Mouse (Mus musculus): Measurements from ENCODE around the gene Pfkfb4. TPM values are rescaled to one million over a fixed set of nuclear protein-coding genes. Genes with fewer than 3 reads are reported as not detected.

Gene Pfkfb4
- polyA plus RNA-seq (2017; shearing (Covaris generic)) = 10.9 TPM

GRCm38 (mm10) chr9:108991428-108992084 is at the start of gene Pfkfb4:
Pfkfb4 (plus strand) TSS chr9:108991778.

DNA sequence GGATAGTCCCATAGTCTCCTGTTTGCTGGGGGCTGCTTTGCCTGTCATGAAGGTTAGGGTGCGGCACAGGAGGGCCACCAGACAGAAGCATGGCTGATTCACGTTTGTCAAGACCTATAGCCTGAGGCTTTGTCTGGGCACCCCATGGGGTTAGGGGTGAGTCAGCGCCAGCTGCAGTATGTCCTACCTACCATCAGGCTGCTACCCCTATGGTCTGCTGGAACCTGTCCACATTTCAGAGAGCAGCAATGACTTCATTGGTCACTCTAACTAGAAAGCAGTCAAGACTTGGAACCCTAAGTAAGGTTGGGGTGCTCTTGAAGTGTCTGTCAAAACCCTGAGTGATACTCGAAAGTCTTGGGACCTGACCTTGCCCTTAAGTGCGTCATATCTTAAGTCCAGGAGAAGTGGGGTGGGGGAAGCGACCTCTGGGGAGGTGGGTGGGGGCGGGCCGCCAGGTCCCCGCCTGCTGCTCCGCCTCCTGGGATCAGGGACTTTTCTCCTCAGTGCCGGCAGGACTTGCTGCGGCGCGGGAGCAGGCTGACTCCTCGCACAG is 38.4 kb upstream of the Pfkfb4 start, which contains the start of gene Col7a1:
Gene Col7a1, plus strand, starts transcription at position 506 of the 556 bp plus-strand sequence.

DNA sequence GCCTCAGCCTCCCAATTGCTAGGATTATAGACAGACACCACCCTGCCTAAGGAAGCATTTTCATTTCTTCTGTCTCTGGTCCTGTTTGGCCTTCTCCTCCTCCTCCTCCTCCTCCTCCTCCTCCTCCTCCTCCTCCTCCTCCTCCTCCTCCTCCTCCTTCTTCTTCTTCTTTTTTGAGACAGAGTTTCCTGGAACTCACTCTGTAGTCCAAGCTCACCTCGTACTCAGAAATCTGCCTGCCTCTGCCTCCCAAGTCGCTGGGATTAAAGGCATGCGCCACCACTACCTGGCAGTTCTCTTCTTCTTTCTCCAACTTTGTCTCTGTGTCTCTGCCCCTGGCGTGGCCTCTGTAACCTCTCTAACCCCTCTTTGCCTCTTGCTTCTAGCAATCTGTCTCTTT is 5.9 kb upstream of the Pfkfb4 start, which contains the start of gene Ucn2:
Gene Ucn2, plus strand, starts transcription at position 301 of the 400 bp plus-strand sequence.

DNA sequence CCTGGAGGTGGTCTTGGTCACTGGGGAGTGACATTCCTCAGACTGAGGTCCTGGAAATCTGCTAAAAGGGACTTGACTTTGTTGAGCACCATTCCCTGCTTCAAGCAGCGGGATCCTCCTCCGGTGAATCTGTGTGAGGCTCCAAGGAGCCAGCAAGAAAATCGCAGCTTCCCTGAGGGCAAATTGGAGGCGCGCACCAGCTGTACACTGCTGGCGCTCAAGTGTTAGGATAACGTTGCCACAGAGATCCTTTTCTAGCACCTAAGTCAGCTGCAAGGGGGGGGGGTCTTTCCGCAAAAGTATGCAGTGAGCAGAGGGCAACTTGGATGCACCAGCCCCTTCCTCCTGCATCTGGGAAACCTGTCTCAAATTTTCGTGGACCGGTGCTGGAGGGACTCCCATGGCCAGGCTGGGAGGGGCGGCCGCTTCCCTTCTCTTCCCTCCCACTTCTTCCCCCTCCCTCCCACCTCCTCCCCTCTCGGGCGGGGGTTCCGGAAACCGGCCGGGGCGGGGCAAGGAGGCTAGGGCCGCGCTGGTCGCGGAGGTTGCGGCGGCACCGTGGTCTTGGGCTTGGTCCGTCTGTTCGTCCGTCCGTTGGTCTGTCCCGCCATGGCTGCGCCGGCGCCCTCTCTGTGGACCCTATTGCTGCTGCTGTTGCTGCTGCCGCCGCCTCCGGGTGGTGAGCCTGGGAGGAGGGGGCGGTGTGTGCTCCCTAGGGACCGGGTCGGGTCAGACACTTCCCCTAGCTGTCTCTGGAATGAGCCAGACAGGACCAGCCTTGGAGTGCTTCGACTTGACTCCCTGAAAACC is 46.7 kb downstream of the Pfkfb4 start, which contains the start of gene Shisa5:
Gene Shisa5, plus strand, starts transcription at position 480 of the 810 bp plus-strand sequence.

GRCm38 (mm10) chr9:109059136-109059903 is 67.7 kb downstream of the Pfkfb4 start, which contains the start of gene Trex1:
Trex1 (minus strand) TSS chr9:109059734.

DNA sequence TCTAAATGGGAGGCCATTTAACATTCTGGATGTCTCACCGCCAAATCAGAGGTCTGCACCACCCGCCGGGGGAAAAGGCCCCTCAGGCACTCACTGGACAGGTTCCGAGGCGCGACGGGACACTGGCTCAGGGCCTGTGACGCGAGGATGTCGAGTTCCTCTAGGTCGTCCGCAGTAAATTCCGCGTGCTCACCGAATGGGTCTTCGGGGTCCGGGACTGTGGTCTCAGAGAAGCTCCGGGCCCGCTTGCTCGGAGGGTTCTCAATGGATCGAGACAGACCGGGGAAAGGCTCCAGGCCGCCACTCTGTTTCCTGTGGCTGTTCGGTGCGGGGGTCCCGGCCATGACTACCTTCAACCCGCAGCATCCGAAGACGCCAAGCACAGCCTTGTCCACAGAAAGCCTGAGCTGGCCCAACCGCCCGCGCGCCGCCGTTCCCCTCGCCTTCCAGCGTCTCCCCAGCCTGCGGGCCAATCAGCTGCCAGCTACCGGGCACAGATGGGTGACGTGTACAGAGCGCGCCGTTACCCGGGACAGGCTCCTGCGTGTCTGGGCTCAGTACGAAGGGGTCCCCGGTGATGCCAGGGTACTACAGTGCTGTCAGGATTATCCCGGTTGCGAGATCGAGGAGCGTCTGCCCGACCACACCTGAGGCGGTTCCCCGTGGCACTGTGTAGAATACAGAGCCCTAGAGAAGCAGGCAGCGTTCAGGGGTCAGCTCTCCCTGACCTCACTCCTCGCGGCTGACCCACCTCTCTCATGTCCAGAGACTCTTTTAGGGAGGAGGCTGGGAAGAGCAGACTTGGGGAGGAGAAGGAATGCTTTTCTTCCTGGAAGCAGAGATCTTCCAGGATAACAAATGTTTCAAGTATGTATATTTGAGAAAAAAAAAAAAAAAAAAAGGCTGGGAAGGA is 82.3 kb downstream of the Pfkfb4 start, which contains the start of gene Atrip:
Gene Atrip, minus strand, starts transcription at position 464 of the 913 bp plus-strand sequence.

Other genes with a start within 250 kb of the Pfkfb4 start
- gene Ip6k2, start 208.0 kb upstream of the Pfkfb4 start, polyA plus RNA-seq (2017; shearing (Covaris generic)) = 15.2 TPM
- 7.7 TPM for gene Nckipsd, start 183.4 kb upstream of the Pfkfb4 start, polyA plus RNA-seq (2017; shearing (Covaris generic))
- gene Celsr3, start 165.5 kb upstream of the Pfkfb4 start, polyA plus RNA-seq (2017; shearing (Covaris generic)) = not detected
- gene Slc26a6, start 138.5 kb upstream of the Pfkfb4 start, polyA plus RNA-seq (2017; shearing (Covaris generic)) = 17.7 TPM
- gene Tmem89, start 77.2 kb upstream of the Pfkfb4 start, polyA plus RNA-seq (2017; shearing (Covaris generic)) = not detected
- gene Uqcrc1, start 55.1 kb upstream of the Pfkfb4 start, polyA plus RNA-seq (2017; shearing (Covaris generic)) = 386 TPM
- gene Col7a1, start 38.2 kb upstream of the Pfkfb4 start, polyA plus RNA-seq (2017; shearing (Covaris generic)) = 0.34 TPM
- gene Ucn2, start 5.8 kb upstream of the Pfkfb4 start, polyA plus RNA-seq (2017; shearing (Covaris generic)) = not detected
- 5,738 TPM for gene Shisa5, start 46.8 kb downstream of the Pfkfb4 start, polyA plus RNA-seq (2017; shearing (Covaris generic))
- gene Trex1, start 68.0 kb downstream of the Pfkfb4 start, polyA plus RNA-seq (2017; shearing (Covaris generic)) = 111 TPM
- gene Atrip, start 82.3 kb downstream of the Pfkfb4 start, polyA plus RNA-seq (2017; shearing (Covaris generic)) = 29.7 TPM
- gene Ccdc51, start 90.7 kb downstream of the Pfkfb4 start, polyA plus RNA-seq (2017; shearing (Covaris generic)) = 18.2 TPM
- 579 TPM for gene Tma7, start 90.8 kb downstream of the Pfkfb4 start, polyA plus RNA-seq (2017; shearing (Covaris generic))
- 4.1 TPM for gene Plxnb1, start 103.6 kb downstream of the Pfkfb4 start, polyA plus RNA-seq (2017; shearing (Covaris generic))
- not detected for gene Fbxw21, start 170.3 kb downstream of the Pfkfb4 start, polyA plus RNA-seq (2017; shearing (Covaris generic))
- not detected for gene Fbxw13, start 204.2 kb downstream of the Pfkfb4 start, polyA plus RNA-seq (2017; shearing (Covaris generic))
- not detected for gene Fbxw20, start 243.0 kb downstream of the Pfkfb4 start, polyA plus RNA-seq (2017; shearing (Covaris generic))

Measured in inflammation-experienced regulatory T-cells, adult 16 weeks (primary cell).